ENCODE assay signal across 8 mouse cellular contexts in genomic region chr11:22799987-22800424, GRCm38 (mm10).
DNase-seq lines count a peak whose midpoint lies in the region; ATAC-seq lines count a peak whose summit lies in the region.

No protein-coding gene starts in this region.

- no peaks in the 10 kb centered on the region for H3K27me3 ChIP-seq in forebrain, embryonic 16.5 days (replicated peaks; ENCODE audit: control insufficient read depth, insufficient read depth, low read length)

- no peak overlapping the region for H3K4me3 ChIP-seq in forebrain, embryonic 16.5 days (replicated peaks; ENCODE audit: low read length)

- no peak overlapping the region for H3K27ac ChIP-seq in forebrain, embryonic 16.5 days (ENCODE audit: low read length)

- WGBS in forebrain, embryonic 16.5 days = 24% methylated on average over 9 of the region's 9 CpGs

- H3K9ac ChIP-seq in forebrain, embryonic 16.5 days (replicated peaks; ENCODE audit: low read depth, low read length) = no peak overlapping the region

- DNase-seq in ovary, postnatal 14 days (ENCODE audit: low spot score) = peak; percentile 20
- no peak for DNase-seq in ovary, postnatal 36 days (ENCODE audit: low spot score)
- DNase-seq in kidney, postnatal 10 days = peak; percentile 79
- DNase-seq in adrenal gland, postnatal 36 days = no peak
- DNase-seq in left cerebral cortex, adult 11 months (ENCODE audit: low spot score) = no peak

- H3K36me3 ChIP-seq in forebrain, embryonic 16.5 days (ENCODE audit: control insufficient read depth, insufficient read depth) = no peaks in the 10 kb centered on the region

- H3K9me3 ChIP-seq in forebrain, embryonic 16.5 days (ENCODE audit: control insufficient read depth, low read length) = no peaks in the 10 kb centered on the region

- no peak overlapping the region for H3K4me2 ChIP-seq in forebrain, embryonic 16.5 days (ENCODE audit: low read length)

- ATAC-seq in forebrain, embryonic 16.5 days = peak; percentile 43
- ATAC-seq in megakaryocyte progenitor cell, adult 5-6 weeks (replicated peaks; ENCODE audit: poor library complexity) = peak; percentile 89
- ATAC-seq in CD4-positive, CD25-positive, alpha-beta regulatory T cell, adult 4 months = no peak

- peaks cover 4% of the 10 kb centered on the region; the same call in 1 of the 2 replicates for H3K4me1 ChIP-seq in forebrain, embryonic 16.5 days (replicated peaks; ENCODE audit: control insufficient read depth, insufficient read depth, low read length)

Comparison
In these comparisons a context has a peak if more than half of its experiments do, and no peak if none do; other contexts are left out.
1. DNase-seq: peak in ovary, postnatal 14 days (single experiment) and kidney, postnatal 10 days (single experiment); none in ovary, postnatal 36 days (single experiment), adrenal gland, postnatal 36 days (0 of 2) and left cerebral cortex, adult 11 months (single experiment).